Mouse (Mus musculus) naive thymus-derived CD4-positive, alpha-beta T cell, adult 2 months (primary cell): ENCODE results near the gene Pde5a.

ENCODE experiments used
- DNase-seq: peaks from one replicate; pipeline ENCODE4 v3.0.0-alpha.2; 2011; ENCODE audit warnings: low read depth

The Pde5a gene

DNA sequence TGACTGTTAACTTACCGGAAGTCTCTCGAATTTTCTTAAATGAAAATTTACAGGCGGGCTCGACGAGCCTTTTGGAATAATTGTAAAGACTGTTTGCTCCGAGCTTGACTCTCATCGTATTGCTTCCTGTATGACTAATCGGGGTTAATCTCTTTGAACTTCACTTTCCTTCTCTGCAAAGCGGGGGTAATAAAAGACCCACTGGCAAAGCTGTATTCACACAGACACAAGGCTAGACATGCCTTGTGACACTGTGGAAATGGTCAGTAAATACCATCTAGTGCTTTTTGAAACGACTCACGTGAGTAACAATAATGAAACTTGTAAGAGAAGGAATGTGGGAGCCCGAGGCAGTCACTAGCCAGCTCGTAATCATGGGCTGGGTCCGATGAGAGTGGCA lies 35.0 kb downstream of the Pde5a start:
- DNase-seq, result no peak

DNA sequence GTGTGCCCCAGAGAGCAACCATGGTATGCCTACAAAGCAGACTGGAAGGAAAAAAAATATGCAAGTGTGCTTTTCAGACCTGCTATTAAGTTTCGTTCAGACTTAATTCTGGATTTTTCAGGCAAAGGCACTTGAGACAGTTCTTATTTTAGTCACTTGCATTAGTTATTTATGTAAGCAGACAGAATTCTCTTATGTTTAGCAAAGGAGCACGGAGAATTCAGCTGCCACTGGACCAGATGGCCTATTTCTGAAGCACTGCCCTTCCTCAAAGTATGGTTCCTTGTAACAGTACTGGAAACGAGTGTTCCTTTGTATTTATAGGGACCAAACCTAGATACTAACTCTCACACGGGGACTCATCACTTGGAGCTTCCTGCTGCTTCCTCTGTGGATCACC lies 38.2 kb downstream of the Pde5a start:
- no peak for DNase-seq

DNA sequence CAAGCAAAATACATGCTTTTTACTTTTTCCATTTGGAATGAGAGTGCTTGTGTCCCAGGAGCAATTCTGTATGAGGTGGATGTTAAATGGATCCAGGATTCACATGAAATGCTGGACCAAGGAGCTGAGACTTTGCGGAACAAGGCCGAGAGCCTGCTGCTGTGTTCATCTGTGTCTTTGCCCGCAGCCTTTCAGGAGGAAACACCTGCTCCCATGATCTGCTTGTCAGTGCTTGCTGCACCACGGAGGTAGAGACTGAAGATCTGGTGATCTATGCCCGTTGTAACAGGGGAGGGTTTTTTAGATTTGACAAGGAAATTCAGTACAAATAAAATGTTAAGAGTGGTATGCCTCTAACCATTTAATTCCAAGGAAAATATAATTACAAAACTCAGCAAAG lies 39.1 kb downstream of the Pde5a start:
- DNase-seq, result no peak

DNA sequence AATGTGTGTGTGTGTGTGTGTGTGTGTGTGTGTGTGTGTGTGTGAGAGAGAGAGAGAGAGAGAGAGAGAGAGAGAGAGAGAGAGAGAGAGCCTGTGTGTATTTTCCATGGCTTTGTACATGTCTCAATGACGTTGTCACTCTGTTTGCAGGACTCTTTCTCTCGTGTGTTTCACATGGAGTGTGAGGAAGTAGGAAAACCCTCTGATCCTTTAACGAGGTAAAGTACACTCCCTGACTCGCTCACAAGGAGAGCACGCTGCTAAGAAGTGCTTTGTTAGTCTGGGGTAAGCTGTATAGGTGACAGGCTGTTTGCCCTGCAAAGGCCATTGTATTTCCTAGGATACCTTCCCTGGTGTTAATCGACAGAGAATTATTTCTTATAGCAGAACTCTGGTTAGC lies 52.7 kb downstream of the Pde5a start:
- no peak for DNase-seq

DNA sequence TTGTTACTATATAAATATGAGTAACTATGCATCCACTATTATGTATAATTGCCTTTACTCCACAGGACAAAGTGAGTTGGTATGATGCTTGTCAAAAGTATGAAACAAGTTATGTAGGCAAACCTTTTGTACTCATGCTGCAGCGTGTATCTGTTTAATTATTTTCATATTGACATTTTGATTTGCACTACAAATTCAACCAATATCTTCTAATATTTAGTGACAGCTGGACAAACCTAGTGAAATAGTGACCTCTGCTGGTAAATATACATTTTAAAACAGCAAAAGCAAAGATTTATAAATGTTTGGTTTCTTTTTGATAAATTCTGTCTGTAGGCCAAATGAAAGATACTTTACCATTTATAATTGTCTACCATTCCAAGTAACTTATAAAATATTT lies 55.5 kb downstream of the Pde5a start:
- peak; percentile 9 for DNase-seq

GRCm38 (mm10) chr3:122788314-122788713 lies 59.6 kb downstream of the Pde5a start:
- no peak for DNase-seq

DNA sequence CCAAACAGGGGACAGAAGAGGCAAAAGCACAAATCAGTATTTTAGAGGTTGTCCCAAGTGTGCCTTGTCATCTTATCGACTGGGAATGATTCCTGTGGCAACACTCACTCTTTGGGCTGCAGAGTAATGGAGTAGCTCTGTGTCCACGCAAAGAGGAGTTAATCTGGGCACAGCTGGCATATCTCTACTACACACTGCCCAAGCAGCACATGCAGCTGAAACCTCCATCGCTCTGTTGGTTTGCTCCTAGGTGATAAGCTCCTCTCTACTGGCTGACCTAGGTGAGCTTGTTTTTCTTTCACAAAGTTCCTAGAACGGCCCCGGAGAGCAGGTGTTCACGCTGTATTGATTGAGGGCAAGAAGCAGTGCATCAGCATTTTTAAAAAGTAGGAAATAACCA lies 60.8 kb downstream of the Pde5a start:
- DNase-seq, result no peak

- no peak for DNase-seq
Measured at GRCm38 (mm10) chr3:122800050-122800449, 71.3 kb downstream of the Pde5a start.

- no peak for DNase-seq
Measured at GRCm38 (mm10) chr3:122800553-122801435, 72.0 kb downstream of the Pde5a start.

- DNase-seq, result no peak
Measured at GRCm38 (mm10) chr3:122801436-122802221, 72.9 kb downstream of the Pde5a start.

GRCm38 (mm10) chr3:122807313-122807712 lies 78.6 kb downstream of the Pde5a start:
- no peak for DNase-seq

- DNase-seq, result no peak
Measured at GRCm38 (mm10) chr3:122810090-122810863, 81.5 kb downstream of the Pde5a start.

DNA sequence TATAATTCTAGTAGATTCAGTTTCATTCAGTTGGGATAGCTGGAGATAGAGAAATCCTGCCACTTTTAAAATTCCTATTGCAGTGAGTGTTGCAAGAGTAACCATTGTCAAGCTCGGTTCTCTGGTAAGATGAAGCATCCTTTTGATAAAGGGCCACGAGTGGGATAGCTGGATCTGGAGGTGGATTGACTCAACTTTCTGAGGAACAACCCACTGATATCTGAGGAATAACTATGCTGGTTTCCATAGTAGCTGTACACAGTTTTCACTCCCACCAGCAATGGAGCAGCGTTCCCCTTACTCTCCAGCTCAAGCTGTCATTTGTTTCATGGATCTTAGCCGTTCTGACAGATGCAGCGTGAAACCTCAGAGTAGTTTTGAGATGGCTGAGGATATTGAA lies 82.2 kb downstream of the Pde5a start:
- DNase-seq, result no peak

DNA sequence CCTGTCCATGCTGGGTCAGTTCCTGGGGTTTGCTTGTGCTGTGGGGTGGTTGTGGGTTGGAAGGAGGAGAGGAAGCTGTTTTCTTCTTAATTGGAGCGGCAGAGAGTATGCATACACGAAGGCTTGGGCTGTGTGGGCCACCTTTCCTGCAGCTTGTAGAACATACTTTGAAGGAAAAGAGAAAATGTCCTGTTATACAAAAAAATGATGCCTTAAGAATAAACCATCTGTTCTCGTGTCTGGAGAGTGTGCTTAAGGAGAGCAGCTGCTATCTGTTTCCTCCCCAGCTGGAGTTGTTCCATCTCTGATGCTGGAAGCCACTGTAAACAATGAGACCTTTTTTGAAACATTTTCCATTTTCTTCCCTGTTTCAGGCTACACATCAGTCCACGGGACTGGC lies 85.8 kb downstream of the Pde5a start:
- DNase-seq, result no peak

GRCm38 (mm10) chr3:122818282-122818681 lies 89.5 kb downstream of the Pde5a start:
- no peak for DNase-seq

GRCm38 (mm10) chr3:122820700-122821099 lies 92.0 kb downstream of the Pde5a start:
- DNase-seq, result no peak

- no peak for DNase-seq
Measured at GRCm38 (mm10) chr3:122828270-122829058, 99.7 kb downstream of the Pde5a start.

DNA sequence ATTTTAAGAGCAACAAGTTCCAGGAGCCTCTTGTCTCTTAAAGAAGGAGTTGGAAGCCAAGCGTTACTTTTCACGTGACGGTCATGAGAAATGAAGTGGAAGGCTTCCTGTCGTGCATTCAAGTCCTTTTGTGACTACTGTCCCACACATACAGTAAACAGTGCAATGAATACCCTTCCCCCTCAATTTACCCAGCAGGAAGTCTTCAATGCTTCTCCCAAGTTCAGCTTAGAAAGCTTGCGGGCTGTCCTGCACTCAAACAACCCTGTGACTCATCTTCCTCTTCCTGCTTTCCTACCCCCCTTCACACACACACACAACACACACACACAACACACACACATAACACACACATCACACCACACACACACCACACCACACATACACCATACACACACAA lies 105.8 kb downstream of the Pde5a start:
- no peak for DNase-seq

DNA sequence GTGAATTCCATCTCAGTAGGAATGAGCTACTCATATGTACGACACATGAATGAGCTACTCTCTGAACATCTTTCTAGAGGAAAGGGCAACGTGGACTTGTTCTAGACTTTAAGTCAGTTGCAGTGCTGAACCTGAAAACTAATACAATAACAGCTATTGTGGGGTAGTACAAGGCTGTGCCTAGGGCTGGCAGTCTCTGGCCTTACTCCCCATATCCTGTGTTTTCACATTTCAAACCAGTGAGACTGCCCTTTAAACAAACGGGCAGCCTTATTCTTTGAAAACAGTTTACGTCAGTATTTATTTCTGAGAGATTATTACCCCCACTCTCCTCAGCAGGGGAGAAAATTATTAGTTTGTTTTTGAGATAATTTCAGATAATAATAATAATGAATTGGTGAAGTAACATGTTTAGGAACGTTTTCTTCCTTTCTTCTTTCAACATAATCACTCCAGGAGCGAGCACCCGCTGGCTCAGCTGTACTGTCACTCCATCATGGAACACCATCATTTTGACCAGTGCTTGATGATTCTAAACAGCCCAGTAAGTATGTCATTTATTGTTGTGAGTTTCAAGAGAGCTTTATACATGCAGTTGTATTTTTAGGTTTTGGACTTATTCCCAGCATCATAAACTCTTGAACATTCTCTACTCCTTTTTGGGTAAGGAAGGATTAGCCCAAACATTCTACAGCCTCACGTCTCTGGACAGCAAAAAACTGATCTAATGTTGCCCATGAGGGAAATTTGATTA lies 106.5 kb downstream of the Pde5a start:
- no peak for DNase-seq

GRCm38 (mm10) chr3:122837639-122838038 lies 108.9 kb downstream of the Pde5a start:
- no peak for DNase-seq
